Mouse (Mus musculus): ENCODE data around the gene Max.

Gene Max

DNA sequence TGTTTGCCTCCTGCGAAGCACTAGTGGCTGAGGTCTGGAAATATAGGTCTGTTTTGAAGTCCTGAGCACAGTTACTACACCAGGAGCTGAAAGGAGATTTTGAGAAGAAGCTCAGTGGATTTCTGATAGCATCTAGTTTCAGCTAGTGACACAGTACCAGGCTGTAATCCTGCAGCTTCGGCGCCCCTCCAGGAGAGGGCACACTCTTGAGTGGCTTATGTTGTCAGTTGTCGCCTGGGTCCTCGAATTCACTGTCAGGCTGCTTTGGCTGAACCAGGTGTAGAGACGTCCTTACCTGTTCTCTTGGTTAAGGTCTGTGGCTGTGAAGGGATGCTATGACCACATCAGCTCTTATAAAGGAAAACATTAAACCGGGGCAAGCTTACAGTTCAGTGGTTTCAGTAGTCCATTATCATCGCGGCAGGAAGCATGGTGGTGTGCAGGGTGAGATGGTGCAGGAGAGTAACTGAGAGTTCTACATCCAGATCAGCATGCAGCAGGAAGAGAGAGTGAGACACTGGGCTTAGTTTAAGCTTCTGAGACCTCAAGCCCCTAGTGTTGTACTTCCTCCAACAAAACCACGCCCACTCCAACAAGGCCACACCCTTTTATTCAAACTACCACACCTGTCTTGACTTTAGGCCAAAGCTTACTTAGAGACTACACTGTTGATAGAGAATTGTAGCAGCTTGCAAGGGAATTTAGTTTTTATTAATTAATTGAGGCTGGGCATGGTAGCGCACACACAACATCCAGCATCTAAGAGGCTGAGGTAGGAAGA is 72.4 kb downstream of the Max start:
- DNase-seq (ENCODE audit: low read depth, low spot score), result no peak

DNA sequence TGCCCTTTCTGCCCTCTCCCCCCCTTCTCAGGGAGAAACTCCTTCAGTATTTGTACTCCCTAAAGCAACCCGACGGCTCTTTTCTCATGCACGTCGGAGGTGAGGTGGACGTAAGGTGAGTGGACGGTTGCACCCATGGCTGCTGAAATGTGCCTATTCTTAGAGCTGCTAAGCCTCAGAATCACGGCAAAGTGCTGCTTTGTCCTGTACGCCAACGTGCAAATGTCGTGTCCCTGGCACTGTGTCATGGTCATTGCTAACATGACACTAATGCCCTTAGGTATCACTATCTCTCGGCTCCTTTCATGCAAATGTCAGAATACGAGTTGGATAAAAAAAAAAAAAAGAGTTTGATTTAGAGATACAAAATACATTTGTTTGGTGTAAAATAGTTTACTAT is 74.1 kb downstream of the Max start:
- no peak for DNase-seq (ENCODE audit: low read depth, low spot score)

Data from telencephalon, adult 2 months (tissue).